Mouse (Mus musculus): Measurements from ENCODE around the gene Ankrd44.

DNA sequence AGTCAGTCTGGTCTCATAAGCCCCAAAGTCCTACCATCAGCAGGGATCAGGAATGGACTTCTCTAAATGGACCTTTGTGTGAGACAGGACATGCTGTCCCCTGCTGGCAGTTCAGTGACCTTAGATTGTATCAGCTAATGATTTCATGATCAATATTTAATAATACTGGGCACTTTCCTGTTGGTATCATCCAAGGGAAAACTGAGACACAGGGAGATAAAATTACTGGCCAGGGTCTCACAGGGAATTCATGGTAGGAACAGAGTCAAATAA lies 13.2 kb downstream of the Ankrd44 start:
- TF ChIP-seq POLR2A (IDR thresholded peaks at IDR 0.05; ENCODE audit: control insufficient read depth, low read depth, low read length) (no peak), CTCF (IDR thresholded peaks at IDR 0.05; ENCODE audit: control insufficient read depth, insufficient read depth, insufficient replicate concordance, low read depth, low read length) (no peak)

Measured in testis, adult 2 months (tissue).